Mouse (Mus musculus): ENCODE measurements at regions not wholly inside any gene's neighbourhood (a gene's known extent, or its start where the extent isn't known, plus 50 kb on each side); places are given as distances from the start of the nearest gene placed in this dataset.

- DNase-seq (ENCODE audit: inconsistent ontology term), result peak; percentile 88
Measured at GRCm38 (mm10) chr7:52594806-52595205, 579.3 kb upstream of the 1700015G11Rik start.

GRCm38 (mm10) chr7:52583135-52583534 is 567.6 kb upstream of the 1700015G11Rik start:
- DNase-seq (ENCODE audit: inconsistent ontology term), result peak; percentile 88

Measured in Muller cell, postnatal 12 days (primary cell).